Mouse (Mus musculus) stomach, postnatal 0 days (tissue): Measurements from ENCODE around the gene Stn1. TPM values are rescaled to one million over a fixed set of nuclear protein-coding genes. Genes with fewer than 3 reads are reported as not detected.

Experiments
- ATAC-seq: fragments of 200-750 bp; cut with Nextera tagmentation; 2 replicates; pipeline ENCODE4 v1.8.0; 2017; ENCODE audit not compliant: low FRiP score, low TSS enrichment
- DNase-seq: peaks from one replicate; pipeline ENCODE4 v3.0.0-alpha.2; 2016; ENCODE audit warnings: low spot score
- H3K27ac ChIP-seq: fragments of 300-500 bp; sonication (generic); replicated peaks from 2 replicates; pipeline ENCODE4 v1.5.1; 2014; ENCODE audit warnings: mild to moderate bottlenecking, control low read depth
- H3K27me3 ChIP-seq: fragments of 300-500 bp; sonication (generic); 2 replicates; pipeline ENCODE4 v1.6.1; 2014; ENCODE audit warnings: low read length; ENCODE audit not compliant: control insufficient read depth, insufficient read depth
- H3K36me3 ChIP-seq: fragments of 300-500 bp; sonication (generic); 2 replicates; pipeline ENCODE4 v1.6.1; 2014; ENCODE audit warnings: low read length, mixed read lengths; ENCODE audit not compliant: control insufficient read depth, insufficient read depth
- H3K4me1 ChIP-seq: fragments of 300-500 bp; sonication (generic); replicated peaks from 2 replicates; pipeline ENCODE4 v1.6.1; 2014; ENCODE audit warnings: antibody characterized with exemption; ENCODE audit not compliant: control insufficient read depth, insufficient read depth
- H3K4me2 ChIP-seq: fragments of 300-500 bp; sonication (generic); replicated peaks from 2 replicates; pipeline ENCODE4 v1.6.1; 2014; ENCODE audit warnings: low read depth, mild to moderate bottlenecking, control low read depth, moderate library complexity
- H3K4me3 ChIP-seq: fragments of 300-500 bp; sonication (generic); 2 replicates; pipeline ENCODE4 v1.5.1; 2014; ENCODE audit warnings: low read depth, low read length, control low read depth
- H3K9ac ChIP-seq: fragments of 300-500 bp; sonication (generic); 2 replicates; pipeline ENCODE4 v1.6.1; 2014; ENCODE audit warnings: mild to moderate bottlenecking, low read length, control low read depth, mixed read lengths
- H3K9me3 ChIP-seq: fragments of 300-500 bp; sonication (generic); 2 replicates; pipeline ENCODE4 v1.6.1; 2016; ENCODE audit warnings: low read length; ENCODE audit not compliant: control insufficient read depth
- CTCF ChIP-seq: IDR thresholded peaks from 2 replicates; pipeline ENCODE4 v1.5.1; 2016; ENCODE audit warnings: antibody characterized with exemption, low read depth, mild to moderate bottlenecking, moderate library complexity
- EP300 ChIP-seq: optimal IDR thresholded peaks from 2 replicates; pipeline ENCODE3; 2016; ENCODE audit warnings: antibody characterized with exemption
- WGBS: fragments of 180-500 bp; shearing (Covaris S2); extraction: QIAGEN DNeasy Blood & Tissue Kit; methylation state at CpG from one replicate; pipeline ENCODE4 v1.1.7; 2014; 5-methylcytosine and 5-hydroxymethylcytosine counted together
- polyA plus RNA-seq: library from polyadenylated mRNA; unstranded; fragments of >200 nt; fragmentation: Nextera tagmentation; extraction: Ambion mirVana; gene quantifications from 2 replicates; pipeline ENCODE4 v1.2.1, GENCODE M21; 2015

Gene Stn1
- polyA plus RNA-seq, 1 experiment from 2014 or later = 25.9 TPM

DNA sequence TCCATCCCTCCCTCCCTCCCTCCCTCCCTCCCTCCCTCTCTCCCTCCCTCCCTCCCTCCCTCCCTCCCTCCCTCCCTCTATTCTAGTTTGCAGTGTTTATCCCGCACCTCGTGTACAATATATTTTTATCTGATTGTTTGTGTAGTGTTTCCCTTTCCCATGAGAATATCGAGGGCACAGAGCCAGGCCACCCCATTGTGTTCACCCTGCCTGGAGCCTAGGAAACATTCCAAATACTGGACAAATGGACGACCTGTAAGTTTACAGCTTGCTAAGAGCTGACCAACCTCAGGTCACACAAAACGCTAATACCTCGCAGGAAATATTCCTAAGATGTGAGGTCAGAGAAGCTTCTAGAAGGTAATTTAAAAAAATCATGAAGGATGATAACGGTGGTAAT is 85.1 kb downstream of the Stn1 start:
- no peak overlapping the region for H3K4me2 ChIP-seq
- no peak overlapping the region for H3K9ac ChIP-seq
- WGBS = 60% methylated on average over 7 of the region's 7 CpGs
- H3K36me3 ChIP-seq = no peaks in the 10 kb centered on the region
- DNase-seq (no peak), ATAC-seq (no peak)
- H3K4me1 ChIP-seq = peaks cover 7% of the 10 kb centered on the region
- H3K27ac ChIP-seq = no peak overlapping the region
- no peaks in the 10 kb centered on the region for H3K9me3 ChIP-seq
- no peaks in the 10 kb centered on the region for H3K27me3 ChIP-seq
- no peak overlapping the region for H3K4me3 ChIP-seq
- TF ChIP-seq EP300 (no peak), CTCF (no peak)

DNA sequence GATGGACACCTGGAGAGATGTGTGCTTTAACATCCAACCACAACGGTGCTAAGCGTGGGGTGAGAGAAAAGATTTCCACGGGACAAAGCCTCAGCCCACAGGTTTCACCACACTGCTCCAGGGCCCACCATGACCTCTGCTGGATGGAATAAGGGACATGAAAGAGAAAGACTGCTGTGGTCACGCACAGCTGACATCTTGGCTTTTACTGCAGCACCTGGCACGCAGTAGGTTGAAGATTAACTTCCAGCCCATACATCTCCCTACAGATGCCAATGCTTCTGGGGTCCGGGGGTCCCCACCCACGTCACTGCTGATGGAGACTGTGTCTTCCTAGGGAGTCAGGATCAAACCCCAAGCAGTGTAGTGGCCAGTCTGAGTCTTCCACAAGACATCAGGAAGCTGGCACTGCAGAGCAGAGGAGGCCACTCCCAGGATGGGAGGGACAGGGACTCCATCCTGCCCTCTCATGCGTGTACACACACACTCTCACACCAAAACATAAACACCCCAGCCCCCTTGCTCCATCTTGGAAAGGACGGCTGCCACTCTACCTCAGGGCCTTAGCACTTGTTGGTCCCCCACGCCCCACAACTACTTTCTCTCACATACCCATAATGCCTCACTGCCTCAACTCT is 85.7 kb downstream of the Stn1 start:
- H3K4me1 ChIP-seq = peaks cover 11% of the 10 kb centered on the region
- no peak overlapping the region for H3K27ac ChIP-seq
- H3K9ac ChIP-seq = no peak overlapping the region
- no peak for TF ChIP-seq CTCF
- no peak for TF ChIP-seq EP300
- no peak overlapping the region for H3K4me2 ChIP-seq
- WGBS = 73% methylated on average over 10 of the region's 10 CpGs
- no peaks in the 10 kb centered on the region for H3K9me3 ChIP-seq
- H3K4me3 ChIP-seq = no peak overlapping the region
- ATAC-seq (no peak), DNase-seq (no peak)
- no peaks in the 10 kb centered on the region for H3K27me3 ChIP-seq
- no peaks in the 10 kb centered on the region for H3K36me3 ChIP-seq

Other genes with a start within 250 kb of the Stn1 start
- 3.7 and 4.3 TPM in 2 replicates for gene Sh3pxd2a, start 73.1 kb downstream of the Stn1 start, polyA plus RNA-seq
- gene Slk, start 42.2 kb upstream of the Stn1 start, polyA plus RNA-seq = 12.3 and 14.3 TPM in 2 replicates
- 13.9 and 20.1 TPM in 2 replicates for gene Col17a1, start 154.6 kb upstream of the Stn1 start, polyA plus RNA-seq
- 181 and 186 TPM in 2 replicates for gene Sfr1, start 194.2 kb upstream of the Stn1 start, polyA plus RNA-seq